Mouse (Mus musculus): ENCODE data around the gene Smim11.
A peak's percentile ranks its signal among the peaks of the same experiment; 100 is the strongest.

Gene Smim11

GRCm38 (mm10) chr16:92320361-92320760 lies 19.3 kb downstream of the Smim11 start:
- DNase-seq = no peak

GRCm38 (mm10) chr16:92321341-92321740 lies 20.3 kb downstream of the Smim11 start, which contains the start of gene Fam243:
Gene Fam243, minus strand, starts transcription at chr16:92321441.
- no peak for DNase-seq

GRCm38 (mm10) chr16:92324309-92325061 lies 23.4 kb downstream of the Smim11 start:
- no peak for DNase-seq

- DNase-seq = no peak
These were observed 23.9 kb downstream of the Smim11 start for GRCm38 (mm10) chr16:92325062-92325406.

- no peak for DNase-seq
These were observed 26.8 kb downstream of the Smim11 start for GRCm38 (mm10) chr16:92327911-92328310.

- DNase-seq = no peak
These were observed 29.9 kb downstream of the Smim11 start for GRCm38 (mm10) chr16:92330966-92331365.

GRCm38 (mm10) chr16:92334600-92334999 lies 33.5 kb downstream of the Smim11 start:
- no peak for DNase-seq

GRCm38 (mm10) chr16:92336280-92336679 lies 35.2 kb downstream of the Smim11 start:
- peak in 1 of 2 experiments; percentile 52 for DNase-seq

- peak in 1 of 2 experiments; percentile 53 for DNase-seq
These were observed 39.8 kb downstream of the Smim11 start for GRCm38 (mm10) chr16:92340612-92341511.

- DNase-seq = no peak
These were observed 44.1 kb downstream of the Smim11 start for GRCm38 (mm10) chr16:92345177-92345576.

- no peak for DNase-seq
These were observed 45.3 kb downstream of the Smim11 start for GRCm38 (mm10) chr16:92346297-92346916.

- DNase-seq = no peak
These were observed 47.9 kb downstream of the Smim11 start for GRCm38 (mm10) chr16:92348941-92349340.

GRCm38 (mm10) chr16:92353295-92353694 lies 52.2 kb downstream of the Smim11 start:
- DNase-seq = no peak

GRCm38 (mm10) chr16:92353897-92354296 lies 52.8 kb downstream of the Smim11 start:
- no peak for DNase-seq

- no peak for DNase-seq
These were observed 54.3 kb downstream of the Smim11 start for GRCm38 (mm10) chr16:92355366-92355765.

GRCm38 (mm10) chr16:92355982-92356381 lies 54.9 kb downstream of the Smim11 start:
- DNase-seq = no peak

- no peak for DNase-seq
These were observed 55.9 kb downstream of the Smim11 start for GRCm38 (mm10) chr16:92357023-92357422.

- no peak for DNase-seq
These were observed 56.5 kb downstream of the Smim11 start for GRCm38 (mm10) chr16:92357566-92357965.

GRCm38 (mm10) chr16:92358734-92359133 lies 57.6 kb downstream of the Smim11 start:
- DNase-seq = no peak

GRCm38 (mm10) chr16:92359229-92359628 lies 58.1 kb downstream of the Smim11 start, which contains the start of gene Kcne1:
Gene Kcne1, minus strand, starts transcription at chr16:92359468.
- DNase-seq = no peak

GRCm38 (mm10) chr16:92360711-92361110 lies 59.6 kb downstream of the Smim11 start:
- no peak for DNase-seq

Data from spleen, adult 18-20 months (tissue).